Mouse (Mus musculus) bone marrow, adult 2 months (tissue): Measurements from ENCODE around the gene Ispd. TPM values are rescaled to one million over a fixed set of nuclear protein-coding genes. Genes with fewer than 3 reads are reported as not detected.

Source experiments
- H3K27ac ChIP-seq: fragments of 200-500 bp; 2 replicates; pipeline ENCODE4 v1.5.1; 2012; ENCODE audit warnings: low read depth, mild to moderate bottlenecking, control low read depth, inconsistent platforms, low read length; ENCODE audit not compliant: control insufficient read depth, poor library complexity, insufficient read depth
- H3K4me1 ChIP-seq: fragments of 200-500 bp; 2 replicates; pipeline ENCODE4 v1.6.1; 2011; ENCODE audit warnings: low read length; ENCODE audit not compliant: control insufficient read depth, insufficient read depth
- H3K4me3 ChIP-seq: fragments of 200-500 bp; replicated peaks from 2 replicates; pipeline ENCODE3; 2011; ENCODE audit warnings: mild to moderate bottlenecking, low read depth, low read length, control low read depth; ENCODE audit not compliant: control insufficient read depth
- CTCF ChIP-seq: fragments of 200-500 bp; IDR thresholded peaks from 2 replicates; pipeline ENCODE4 v1.5.1; 2011; ENCODE audit warnings: low read length, control low read depth; ENCODE audit not compliant: control insufficient read depth, insufficient read depth
- POLR2A ChIP-seq: fragments of 200-500 bp; IDR thresholded peaks from 2 replicates; pipeline ENCODE4 v1.6.1; 2011; ENCODE audit warnings: low read depth, mild to moderate bottlenecking, control low read depth, low read length, borderline replicate concordance; ENCODE audit not compliant: control insufficient read depth
- WGBS: fragments of 180-500 bp; shearing (Covaris S2); methylation state at CpG from one replicate; pipeline ENCODE4 v1.1.7; 2018; 5-methylcytosine and 5-hydroxymethylcytosine counted together
- polyA plus RNA-seq: library from polyadenylated mRNA; stranded (reverse); fragments of >200 nt; gene quantifications from 2 replicates; pipeline ENCODE4 v1.2.4, GENCODE M21; 2011; ENCODE audit warnings: low replicate concordance; ENCODE audit not compliant: missing spikeins, insufficient read depth, insufficient read length

Gene Ispd
- polyA plus RNA-seq, 1 experiment = 0.75 TPM

GRCm38 (mm10) chr12:36662496-36662895, 281.2 kb downstream of the Ispd start:
- no peak overlapping the region for H3K4me3 ChIP-seq
- no peak overlapping the region for H3K27ac ChIP-seq
- 70% methylated on average over 7 of the region's 7 CpGs for WGBS
- no peak for TF ChIP-seq CTCF
- no peak for TF ChIP-seq POLR2A
- H3K4me1 ChIP-seq = no peaks in the 10 kb centered on the region

- TF ChIP-seq CTCF (no peak), POLR2A (no peak)
- Histone ChIP-seq H3K4me1 (no peaks in the 10 kb centered on the region), H3K27ac (no peak overlapping the region), H3K4me3 (no peak overlapping the region)
- WGBS = 83% methylated on average over 3 of the region's 3 CpGs
Measured at GRCm38 (mm10) chr12:36664783-36665182, 283.5 kb downstream of the Ispd start.

- no peak for TF ChIP-seq CTCF
- no peak for TF ChIP-seq POLR2A
- WGBS = 69% methylated on average over 6 of the region's 6 CpGs
Measured at GRCm38 (mm10) chr12:36666771-36667170, 285.5 kb downstream of the Ispd start.

GRCm38 (mm10) chr12:36670164-36670908, 289.1 kb downstream of the Ispd start:
- TF ChIP-seq CTCF = no peak
- no peak for TF ChIP-seq POLR2A
- WGBS = 71% methylated on average over 5 of the region's 5 CpGs
- no peak overlapping the region for H3K4me3 ChIP-seq
- no peaks in the 10 kb centered on the region for H3K4me1 ChIP-seq
- no peak overlapping the region for H3K27ac ChIP-seq

More at GRCm38 (mm10) chr12:36666771-36667170, 285.5 kb downstream of the Ispd start:
- Histone ChIP-seq H3K4me3 (no peak overlapping the region), H3K4me1 (no peaks in the 10 kb centered on the region), H3K27ac (no peak overlapping the region)

GRCm38 (mm10) chr12:36670915-36671579, 289.8 kb downstream of the Ispd start:
- H3K27ac ChIP-seq = no peak overlapping the region
- 47% methylated on average over 10 of the region's 10 CpGs for WGBS
- H3K4me3 ChIP-seq = no peak overlapping the region
- TF ChIP-seq CTCF (no peak), POLR2A (no peak)
- no peaks in the 10 kb centered on the region for H3K4me1 ChIP-seq

GRCm38 (mm10) chr12:36674481-36674880, 293.2 kb downstream of the Ispd start:
- no peak overlapping the region for H3K27ac ChIP-seq
- no peaks in the 10 kb centered on the region for H3K4me1 ChIP-seq
- H3K4me3 ChIP-seq = no peak overlapping the region
- no peak for TF ChIP-seq CTCF
- TF ChIP-seq POLR2A = no peak
- 45% methylated on average over 2 of the region's 2 CpGs for WGBS

GRCm38 (mm10) chr12:36678220-36678619, 297.0 kb downstream of the Ispd start:
- 71% methylated on average over 4 of the region's 4 CpGs for WGBS
- Histone ChIP-seq H3K4me1 (no peaks in the 10 kb centered on the region), H3K27ac (no peak overlapping the region), H3K4me3 (no peak overlapping the region)
- TF ChIP-seq POLR2A = no peak

- H3K4me3 ChIP-seq = no peak overlapping the region
- H3K4me1 ChIP-seq = no peaks in the 10 kb centered on the region
- 88% methylated on average over 2 of the region's 2 CpGs for WGBS
- TF ChIP-seq CTCF (no peak), POLR2A (no peak)
- no peak overlapping the region for H3K27ac ChIP-seq
Measured at GRCm38 (mm10) chr12:36680883-36681505, 299.7 kb downstream of the Ispd start.
